Mouse (Mus musculus) E14TG2a.4 (cell line): ENCODE data around the gene Kcna7.
A peak's percentile ranks its signal among the peaks of the same experiment; 100 is the strongest.

Source experiments
- H3K27me3 ChIP-seq: 2 replicates; pipeline ENCODE4 v1.6.1; 2014; ENCODE audit warnings: low read length, control low read depth; ENCODE audit not compliant: insufficient read depth
- H3K36me3 ChIP-seq: 2 replicates; pipeline ENCODE4 v1.6.1; 2014; ENCODE audit warnings: low read length, control low read depth; ENCODE audit not compliant: insufficient read depth
- H3K4me1 ChIP-seq: replicated peaks from 2 replicates; pipeline ENCODE4 v1.6.1; 2014; ENCODE audit warnings: low read depth, low read length, control low read depth
- H3K4me3 ChIP-seq: replicated peaks from 2 replicates; pipeline ENCODE4 v1.5.1; 2014; ENCODE audit warnings: mild to moderate bottlenecking, low read length
- H3K9me3 ChIP-seq: 2 replicates; pipeline ENCODE4 v1.6.1; 2014; ENCODE audit warnings: low read length, control low read depth
- CTCF ChIP-seq: conservative IDR thresholded peaks from 2 replicates; pipeline ENCODE4 v1.5.1; 2014; ENCODE audit warnings: low read length
- NANOG ChIP-seq: IDR thresholded peaks from 2 replicates; pipeline ENCODE4 v1.6.1; 2014; ENCODE audit warnings: borderline replicate concordance, low read length, mixed read lengths
- POU5F1 ChIP-seq: IDR thresholded peaks from 2 replicates; pipeline ENCODE4 v1.6.1; 2014; ENCODE audit warnings: low read length, borderline replicate concordance

Gene Kcna7

DNA sequence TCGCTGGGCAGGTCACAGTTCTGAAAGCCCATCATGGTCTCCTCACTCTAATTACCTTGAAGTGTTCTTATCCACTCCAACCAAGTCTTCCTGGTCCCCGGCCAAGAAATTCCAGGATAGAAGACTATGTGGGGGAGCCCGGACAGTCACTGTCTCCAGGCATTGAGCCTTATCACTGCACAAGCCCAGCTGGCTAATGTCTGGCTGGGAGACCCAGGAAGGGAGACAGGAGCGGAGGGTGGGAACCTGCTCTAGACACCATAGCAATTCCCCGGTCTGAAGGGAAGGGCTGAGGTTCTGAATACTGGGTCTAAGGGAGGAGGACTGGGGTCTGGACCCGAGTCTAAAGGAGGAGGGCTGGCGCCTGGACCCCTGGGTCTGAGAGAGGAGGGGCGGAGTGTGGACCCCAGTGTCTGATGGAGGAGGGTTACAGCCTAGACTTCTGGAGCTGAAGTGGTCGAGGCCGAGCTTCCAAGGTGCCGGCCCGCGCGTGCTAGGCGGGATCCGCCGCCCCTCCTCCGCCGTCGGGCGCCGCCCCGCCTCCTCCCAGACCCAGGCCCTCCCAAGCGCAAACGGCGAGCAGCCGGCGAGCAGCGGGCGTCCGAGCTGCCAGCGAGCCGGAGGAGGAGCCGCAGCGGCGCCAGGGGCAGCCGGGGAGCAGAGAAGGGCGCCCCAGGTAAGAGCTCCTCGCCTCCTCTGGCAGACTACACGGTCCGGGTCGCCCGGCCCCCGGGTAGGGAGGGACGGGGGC lies 7.8 kb downstream of the Kcna7 start, which contains the start of gene Ntf5:
Ntf5 (plus strand) TSS at position 583 of the 751 bp plus-strand sequence.
- H3K4me3 ChIP-seq, result peak within 1 kb of the TSS; percentile 81
- no peaks in the 10 kb centered on the region for H3K36me3 ChIP-seq
- peaks cover 79% of the 10 kb centered on the region for H3K27me3 ChIP-seq
- H3K9me3 ChIP-seq, result no peaks in the 10 kb centered on the region
- peaks cover 65% of the 10 kb centered on the region for H3K4me1 ChIP-seq
- TF ChIP-seq CTCF, result no peak
- TF ChIP-seq NANOG, result no peak
- TF ChIP-seq POU5F1, result no peak

DNA sequence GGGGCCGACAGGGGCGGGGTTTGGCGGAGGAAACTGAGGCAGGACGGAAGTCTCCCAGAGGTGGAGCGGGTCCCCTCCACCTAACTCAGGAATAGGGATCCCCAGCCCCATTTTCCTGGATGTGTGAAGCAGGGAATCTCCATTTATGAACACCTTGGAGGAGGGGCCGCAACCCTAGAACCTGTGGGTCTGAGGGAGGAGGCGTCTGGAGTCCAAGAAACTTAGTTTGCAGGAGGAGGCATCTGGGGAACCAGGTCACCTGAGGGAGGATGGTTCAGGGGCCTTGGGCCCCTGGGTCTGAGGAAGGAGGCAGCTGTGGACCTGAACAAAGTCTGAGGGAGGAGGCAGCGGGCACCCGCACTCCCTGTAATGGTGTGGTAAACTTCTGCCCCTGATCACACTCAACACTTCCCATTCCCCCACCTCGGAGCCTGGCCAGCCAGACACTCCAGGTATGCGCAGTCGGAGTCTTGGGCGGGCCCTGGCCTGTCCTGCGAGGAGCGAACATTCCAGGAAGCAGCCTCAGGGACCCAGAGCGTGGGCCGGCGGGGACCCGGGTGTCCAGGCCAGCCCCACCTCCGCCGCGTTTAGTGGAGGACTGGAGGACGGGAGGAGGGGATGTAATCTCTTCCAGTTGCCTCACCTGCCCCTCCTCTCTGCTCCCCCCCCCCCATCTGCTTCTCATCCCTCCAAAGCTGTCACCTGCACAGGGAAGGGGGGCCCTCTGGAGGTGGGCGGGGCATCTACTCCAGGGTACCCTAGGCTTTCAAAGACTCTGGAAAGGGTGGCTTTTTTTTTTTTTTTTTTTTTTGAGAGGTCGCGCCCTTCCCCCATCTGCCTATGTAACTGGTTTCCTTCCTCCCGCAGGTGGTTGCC lies 8.6 kb downstream of the Kcna7 start:
- no peak for TF ChIP-seq NANOG
- TF ChIP-seq POU5F1, result no peak
- no peak for TF ChIP-seq CTCF
- peak overlapping the region; percentile 81 for H3K4me3 ChIP-seq

DNA sequence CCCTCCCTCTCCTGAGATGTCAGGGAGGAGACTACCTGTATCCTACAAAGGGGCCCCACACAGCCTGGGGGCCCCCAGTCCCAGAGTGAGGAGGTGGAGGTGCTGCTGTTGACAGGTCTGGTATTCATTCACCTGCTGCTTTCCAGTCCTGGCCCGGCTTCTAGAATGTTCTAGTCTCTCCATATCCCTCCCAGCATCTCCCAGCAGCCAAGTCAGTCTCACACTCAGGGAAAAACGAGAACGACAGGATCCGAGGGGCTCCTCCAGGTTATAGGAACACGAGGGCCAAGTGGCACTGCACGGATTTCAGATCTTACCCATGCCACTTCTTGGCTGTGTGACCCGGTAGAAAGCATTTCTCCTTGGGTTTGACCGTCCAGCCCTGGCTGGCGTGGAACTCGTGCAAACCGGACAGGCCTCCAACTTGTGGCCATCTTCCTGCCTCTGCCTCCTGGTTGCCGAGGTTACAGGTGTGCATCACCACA lies 9.3 kb downstream of the Kcna7 start:
- no peak for TF ChIP-seq CTCF
- no peak for TF ChIP-seq NANOG
- peaks cover 69% of the 10 kb centered on the region for H3K4me1 ChIP-seq

More for the DNA sequence above, 8.6 kb downstream of the Kcna7 start:
- no peaks in the 10 kb centered on the region for H3K36me3 ChIP-seq
- peaks cover 66% of the 10 kb centered on the region for H3K4me1 ChIP-seq
- H3K27me3 ChIP-seq, result peaks cover 79% of the 10 kb centered on the region
- no peaks in the 10 kb centered on the region for H3K9me3 ChIP-seq

DNA sequence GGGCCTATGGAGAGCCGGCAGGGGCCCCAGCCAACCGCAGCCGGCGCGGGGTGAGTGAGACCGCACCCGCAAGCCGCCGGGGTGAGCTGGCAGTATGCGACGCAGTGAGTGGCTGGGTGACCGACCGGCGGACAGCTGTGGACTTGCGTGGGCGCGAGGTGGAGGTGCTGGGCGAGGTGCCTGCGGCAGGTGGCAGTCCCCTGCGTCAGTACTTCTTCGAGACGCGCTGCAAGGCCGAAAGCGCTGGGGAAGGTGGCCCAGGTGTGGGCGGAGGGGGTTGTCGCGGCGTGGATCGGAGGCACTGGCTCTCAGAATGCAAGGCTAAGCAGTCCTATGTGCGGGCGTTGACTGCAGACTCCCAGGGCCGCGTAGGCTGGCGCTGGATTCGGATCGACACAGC lies 10.2 kb downstream of the Kcna7 start:
- Histone ChIP-seq H3K4me3 (peak overlapping the region; percentile 81), H3K4me1 (peaks cover 78% of the 10 kb centered on the region), H3K27me3 (peaks cover 64% of the 10 kb centered on the region), H3K36me3 (peaks cover 3% of the 10 kb centered on the region), H3K9me3 (no peaks in the 10 kb centered on the region)
- TF ChIP-seq NANOG (no peak), POU5F1 (no peak), CTCF (no peak)

More for the DNA sequence above, 9.3 kb downstream of the Kcna7 start:
- Histone ChIP-seq H3K4me3 (peak overlapping the region; percentile 81), H3K27me3 (peaks cover 73% of the 10 kb centered on the region), H3K9me3 (no peaks in the 10 kb centered on the region), H3K36me3 (no peaks in the 10 kb centered on the region)

DNA sequence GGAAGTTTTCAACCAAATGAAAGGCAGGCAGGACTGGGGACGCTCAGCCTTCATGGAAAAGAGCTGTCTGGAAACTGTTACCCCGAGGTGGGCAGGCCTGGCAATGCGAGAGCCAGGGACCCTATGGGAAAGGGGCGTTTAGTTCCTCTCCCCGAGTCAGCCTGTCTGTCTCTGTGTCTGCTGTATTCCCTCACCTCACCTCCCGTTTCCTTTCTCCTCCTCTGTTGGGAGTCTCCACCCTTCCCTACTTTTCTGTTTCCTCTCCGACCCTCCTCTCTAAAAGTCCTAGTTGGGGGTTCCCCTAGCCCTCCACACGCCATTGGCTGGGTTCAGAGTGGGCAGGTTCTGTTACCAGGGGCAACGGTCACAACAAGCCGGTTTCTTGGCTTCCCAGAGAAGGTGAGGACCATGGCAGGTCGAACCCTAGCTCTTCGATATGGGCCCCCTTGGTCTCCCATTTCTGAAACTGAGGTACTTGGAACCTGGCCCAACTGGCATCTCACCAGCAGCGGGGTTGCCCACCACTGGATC lies 12.6 kb downstream of the Kcna7 start:
- peaks cover 27% of the 10 kb centered on the region for H3K36me3 ChIP-seq
- peak overlapping the region; percentile 41; the same call in 1 of the 2 replicates for H3K4me3 ChIP-seq
- H3K9me3 ChIP-seq, result no peaks in the 10 kb centered on the region
- H3K4me1 ChIP-seq, result peaks cover 94% of the 10 kb centered on the region
- TF ChIP-seq CTCF (no peak), NANOG (no peak), POU5F1 (no peak)
- H3K27me3 ChIP-seq, result peaks cover 44% of the 10 kb centered on the region

DNA sequence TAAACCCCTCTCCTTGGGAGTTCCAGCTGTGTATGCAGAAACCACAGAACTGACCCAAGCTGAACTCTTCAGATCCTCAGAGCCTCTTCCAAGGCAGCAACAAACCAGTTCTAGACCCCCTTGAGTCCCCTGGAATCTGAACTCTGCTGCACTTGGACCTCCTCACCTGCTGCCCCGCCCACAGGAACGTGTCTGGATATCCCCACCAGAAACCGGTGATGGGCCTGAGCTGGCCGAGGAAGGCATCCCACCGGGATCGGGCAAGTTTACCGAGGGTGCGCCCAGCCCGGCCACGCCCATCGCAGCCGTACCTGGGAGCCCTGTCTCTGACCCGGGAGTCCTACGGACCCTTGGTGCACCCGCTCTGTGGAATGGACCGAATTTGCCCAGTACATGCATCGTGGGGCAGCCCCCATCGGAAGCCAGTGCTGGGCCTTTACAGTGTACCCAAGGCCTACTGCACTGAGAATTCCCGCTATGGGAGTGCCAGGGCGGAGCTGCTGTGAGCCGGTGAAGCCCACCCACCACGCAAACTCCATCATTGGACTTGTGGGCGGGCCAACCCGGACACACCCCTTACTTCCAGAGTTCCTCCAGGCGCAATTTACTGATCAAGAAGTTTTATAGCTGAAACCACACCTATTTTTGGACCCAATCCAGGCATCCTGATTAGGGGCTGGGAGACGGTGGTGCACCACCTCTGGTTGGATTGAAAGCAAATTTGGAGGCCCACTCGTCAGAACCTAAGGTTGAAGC lies 14.6 kb downstream of the Kcna7 start:
- Histone ChIP-seq H3K9me3 (no peaks in the 10 kb centered on the region), H3K4me3 (peak overlapping the region; percentile 67), H3K27me3 (peaks cover 31% of the 10 kb centered on the region), H3K36me3 (peaks cover 47% of the 10 kb centered on the region), H3K4me1 (peaks cover 98% of the 10 kb centered on the region)
- TF ChIP-seq POU5F1 (no peak), NANOG (no peak), CTCF (no peak)

DNA sequence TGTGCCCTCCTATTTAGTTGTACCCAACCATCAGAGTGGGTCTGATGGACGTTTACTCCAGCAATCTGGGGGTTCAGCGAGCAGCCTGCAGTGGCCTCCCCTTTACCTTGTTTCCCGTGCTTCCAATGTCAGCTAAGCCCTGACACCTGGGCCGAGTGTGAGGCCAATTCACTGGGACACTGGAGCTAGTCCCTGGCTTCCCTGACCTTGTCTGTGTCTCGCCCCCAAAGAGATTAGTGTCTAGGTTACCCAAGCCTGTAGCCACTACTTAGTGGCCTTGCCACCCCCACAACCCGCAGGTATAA lies 15.1 kb downstream of the Kcna7 start, which contains the start of gene Lhb:
Lhb (plus strand) TSS at position 206 of the 305 bp plus-strand sequence.
- H3K9me3 ChIP-seq, result no peaks in the 10 kb centered on the region
- H3K27me3 ChIP-seq, result peaks cover 25% of the 10 kb centered on the region
- peak within 1 kb of the TSS; percentile 67 for H3K4me3 ChIP-seq
- no peak for TF ChIP-seq CTCF
- no peak for TF ChIP-seq POU5F1
- TF ChIP-seq NANOG, result no peak
- peaks cover 99% of the 10 kb centered on the region for H3K4me1 ChIP-seq
- H3K36me3 ChIP-seq, result peaks cover 52% of the 10 kb centered on the region

- Histone ChIP-seq H3K9me3 (no peaks in the 10 kb centered on the region), H3K4me3 (peak overlapping the region; percentile 67), H3K4me1 (peaks cover 98% of the 10 kb centered on the region), H3K36me3 (peaks cover 59% of the 10 kb centered on the region), H3K27me3 (peaks cover 19% of the 10 kb centered on the region)
- TF ChIP-seq NANOG (no peak), CTCF (no peak), POU5F1 (no peak)
Measured at GRCm38 (mm10) chr7:45421194-45421593, 15.7 kb downstream of the Kcna7 start.
